Mouse (Mus musculus): ENCODE results near the gene Fam71a. TPM values are rescaled to one million over a fixed set of nuclear protein-coding genes. Genes with fewer than 3 reads are reported as not detected.

Fam71a gene
- total RNA-seq, 2 experiments from 2014 or later, result not detected

- intact Hi-C loops (cut with DNase I), result no loop called here
- DNase-seq (ENCODE audit: extremely low spot score in 1 of 2, low spot score in 2 of 2), result no peak
These were observed 29.2 kb downstream of the Fam71a start for GRCm38 (mm10) chr1:191135406-191135805.

DNA sequence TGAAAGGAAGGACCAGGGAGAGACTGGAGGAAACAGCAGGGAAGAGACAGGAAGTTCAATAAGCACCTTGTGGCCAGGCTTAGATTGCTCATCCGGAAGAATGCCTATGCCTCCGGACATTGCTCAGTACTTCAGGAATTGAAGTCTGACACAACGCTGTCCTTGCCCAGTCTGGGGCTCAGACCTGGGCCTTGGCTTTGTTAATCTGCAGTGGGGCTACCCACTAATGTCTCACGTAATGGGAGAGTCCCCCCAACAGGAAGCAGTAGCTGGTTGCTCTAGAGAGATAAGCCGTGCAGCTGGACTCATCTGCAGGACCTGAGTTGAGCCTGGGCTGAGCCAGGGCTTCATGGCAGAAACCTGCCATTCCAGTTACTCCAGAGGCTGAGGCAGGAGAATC is 31.7 kb downstream of the Fam71a start:
- intact Hi-C loops (cut with DNase I), result no loop called here
- peak in 1 of 2 experiments; percentile 6 for DNase-seq (ENCODE audit: extremely low spot score in 1 of 2, low spot score in 2 of 2)

GRCm38 (mm10) chr1:191132240-191132639 is 32.4 kb downstream of the Fam71a start:
- peak in 1 of 2 experiments; percentile 19 for DNase-seq (ENCODE audit: extremely low spot score in 1 of 2, low spot score in 2 of 2)
- intact Hi-C loops (cut with DNase I), result no loop called here

DNA sequence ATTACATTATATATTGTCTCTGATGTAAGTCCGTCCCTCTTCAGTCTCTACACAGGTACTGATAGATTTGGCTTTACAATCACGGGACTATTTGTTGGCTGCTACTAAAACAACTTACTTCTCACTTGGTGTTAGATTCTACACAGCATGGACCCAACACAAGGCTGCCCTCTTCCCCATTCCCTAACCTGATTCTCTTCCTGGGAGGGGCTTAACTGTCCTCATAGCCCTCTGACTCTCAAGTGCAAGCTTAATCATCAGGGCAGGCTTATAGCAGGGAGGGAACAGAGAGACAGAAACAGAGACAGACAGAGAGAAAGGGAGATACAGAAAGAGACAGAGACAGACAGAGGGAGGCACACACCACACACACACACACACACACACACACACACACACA is 32.9 kb downstream of the Fam71a start:
- intact Hi-C loops (cut with DNase I), result no loop called here
- DNase-seq (ENCODE audit: extremely low spot score in 1 of 2, low spot score in 2 of 2), result no peak

DNA sequence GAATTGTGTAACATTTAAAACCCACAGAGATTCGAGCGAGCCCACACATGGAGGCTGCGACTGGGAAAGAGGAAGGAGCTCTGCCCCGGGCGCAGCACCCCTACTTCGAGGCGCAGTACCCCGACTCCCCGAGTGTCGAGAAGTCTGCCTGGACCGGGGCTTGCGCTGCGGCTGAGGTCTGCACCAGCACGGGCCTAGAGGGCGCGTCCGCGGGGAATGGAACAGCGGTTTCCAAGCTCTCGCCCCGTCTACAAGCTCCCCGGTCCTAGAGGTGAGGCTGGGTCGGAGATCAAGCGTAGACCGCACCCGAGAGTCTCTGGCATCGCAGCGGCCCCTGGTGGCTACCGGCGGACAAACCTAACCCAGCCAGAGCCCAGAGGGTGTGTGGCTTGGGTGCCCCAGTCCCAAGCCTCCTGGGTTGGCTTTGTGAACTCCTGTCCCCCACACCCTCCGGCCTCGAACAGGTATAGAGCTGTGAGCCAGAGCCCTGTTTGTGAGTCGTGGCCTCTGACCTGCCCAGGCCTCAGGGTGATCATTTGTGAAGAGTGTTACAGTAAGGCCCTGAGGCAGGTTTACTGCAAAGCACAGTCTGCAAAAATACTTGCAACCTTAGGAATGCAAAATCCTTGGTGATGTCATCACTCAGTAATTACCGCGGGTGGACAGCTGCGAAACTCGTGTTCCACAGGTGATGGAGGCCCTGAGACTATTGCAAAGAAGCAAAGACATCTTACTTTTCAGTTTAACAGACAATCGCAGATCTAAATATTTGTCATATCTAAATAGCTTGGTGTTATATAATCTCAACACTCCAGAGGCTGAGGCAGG is 38.6 kb downstream of the Fam71a start:
- DNase-seq (ENCODE audit: extremely low spot score in 1 of 2, low spot score in 2 of 2), result peak in 1 of 2 experiments; percentile 66
- intact Hi-C loops (cut with DNase I), result no loop called here

GRCm38 (mm10) chr1:191124288-191124687 is 40.3 kb downstream of the Fam71a start:
- intact Hi-C loops (cut with DNase I), result no loop called here
- no peak for DNase-seq (ENCODE audit: extremely low spot score in 1 of 2, low spot score in 2 of 2)

GRCm38 (mm10) chr1:191123696-191124095 is 40.9 kb downstream of the Fam71a start:
- no peak for DNase-seq (ENCODE audit: extremely low spot score in 1 of 2, low spot score in 2 of 2)
- intact Hi-C loops (cut with DNase I), result no loop called here

DNA sequence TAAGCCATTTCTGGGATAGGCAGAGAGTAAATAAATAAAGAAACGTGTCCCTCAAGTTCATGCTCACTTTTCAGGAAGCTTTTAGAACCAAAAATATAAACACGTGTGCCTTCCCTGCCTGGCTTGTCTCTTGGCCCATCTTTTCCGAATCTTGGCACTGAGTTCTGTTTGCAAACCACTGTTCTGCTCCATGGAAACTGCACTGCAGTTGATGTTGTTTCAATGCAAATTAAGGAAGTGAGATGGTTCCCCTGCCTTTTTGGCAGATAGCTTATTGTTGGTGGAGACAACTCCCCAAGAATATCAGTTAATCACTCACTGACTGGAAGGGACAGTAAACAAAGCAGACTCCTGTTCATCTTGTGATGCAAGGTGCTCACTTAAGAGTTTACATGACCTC is 41.9 kb downstream of the Fam71a start:
- intact Hi-C loops (cut with DNase I), result no loop called here

DNA sequence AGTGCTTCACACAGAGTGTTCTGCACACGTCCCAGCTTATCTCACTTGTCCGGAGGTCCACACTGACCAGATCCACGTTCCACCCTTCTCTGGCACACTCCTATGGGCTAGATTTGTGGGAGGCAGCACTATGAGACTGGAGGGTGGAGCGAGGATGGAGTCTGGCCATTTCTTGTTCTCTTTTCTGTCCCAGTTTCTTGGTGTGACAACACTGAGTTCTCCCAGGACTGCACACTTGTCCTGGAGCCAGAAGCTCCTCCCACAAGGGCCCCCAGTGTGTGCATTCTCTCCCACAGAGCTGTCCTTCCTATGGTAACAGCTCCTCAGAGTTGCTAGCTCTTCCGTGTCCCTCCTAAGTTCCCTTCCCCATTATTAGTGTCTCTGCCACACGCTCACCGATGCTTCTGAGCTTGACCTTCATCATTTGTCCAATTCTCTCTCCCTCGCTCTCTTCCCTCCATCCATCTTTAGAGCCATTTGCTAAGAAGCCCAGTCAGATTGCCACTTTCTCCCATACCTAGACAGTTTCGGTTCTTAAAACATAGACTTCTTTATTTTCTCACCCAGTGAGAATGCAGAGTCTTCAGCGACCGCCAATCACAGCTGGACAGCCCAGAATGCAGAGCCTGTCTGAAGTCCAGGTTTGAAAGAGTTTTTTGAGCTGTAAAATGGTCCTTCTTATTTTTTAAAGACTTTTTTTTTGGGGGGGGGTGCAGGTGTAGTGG is 48.9 kb downstream of the Fam71a start:
- peak in 1 of 2 experiments; percentile 29 for DNase-seq (ENCODE audit: extremely low spot score in 1 of 2, low spot score in 2 of 2)
- intact Hi-C loops (cut with DNase I), result no loop called here

More for the DNA sequence above, 41.9 kb downstream of the Fam71a start:
- DNase-seq (ENCODE audit: extremely low spot score in 1 of 2, low spot score in 2 of 2), result peak in 1 of 2 experiments; percentile 26

- DNase-seq (ENCODE audit: extremely low spot score in 1 of 2, low spot score in 2 of 2), result peak in 1 of 2 experiments; percentile 29
- intact Hi-C loops (cut with DNase I), result no loop called here
These were observed 49.7 kb downstream of the Fam71a start for GRCm38 (mm10) chr1:191114868-191115267.

Other genes with a start within 250 kb of the Fam71a start
- 10 to 100 TPM; 60.9 to 63.8 TPM for gene Angel2, start 239.7 kb downstream of the Fam71a start, total RNA-seq (2021)
- 10 to 100 TPM in 1 of 2 experiments, 1 to 10 TPM in 1; 9.9 to 11.9 TPM for gene Vash2, start 185.5 kb downstream of the Fam71a start, total RNA-seq (2021)
- 10 to 100 TPM; 18.3 to 18.5 TPM for gene Flvcr1, start 138.7 kb downstream of the Fam71a start, total RNA-seq (2021)
- gene Spata45, start 128.2 kb downstream of the Fam71a start, total RNA-seq (2021), result not detected
- 10 to 100 TPM; 25.1 to 28.6 TPM for gene Tatdn3, start 101.9 kb downstream of the Fam71a start, total RNA-seq (2021)
- 1 to 10 TPM in 1 of 2 experiments, under 1 TPM in 1; 0.64 to 1.4 TPM for gene Nsl1, start 101.8 kb downstream of the Fam71a start, total RNA-seq (2021)
- under 1 TPM; 0.47 to 0.60 TPM for gene Batf3, start 67.0 kb downstream of the Fam71a start, total RNA-seq (2021)
- under 1 TPM; 0.39 to 0.77 TPM for gene Atf3, start 53.2 kb upstream of the Fam71a start, total RNA-seq (2021)
- gene Nenf, start 153.4 kb upstream of the Fam71a start, total RNA-seq (2021), result 10 to 100 TPM; 81.5 to 82.4 TPM
- 10 to 100 TPM in 1 of 2 experiments, 1 to 10 TPM in 1; 9.8 to 11.5 TPM for gene Tmem206, start 161.1 kb upstream of the Fam71a start, total RNA-seq (2021)
- gene Ppp2r5a, start 238.5 kb upstream of the Fam71a start, total RNA-seq (2021), result 10 to 100 TPM; 60.5 to 64.3 TPM